Mouse (Mus musculus) kidney, embryonic 14.5 days (tissue): ENCODE results near the gene Elavl3. TPM values are rescaled to one million over a fixed set of nuclear protein-coding genes. Genes with fewer than 3 reads are reported as not detected.

Experiments used
- ATAC-seq: fragments of 200-750 bp; cut with Nextera tagmentation; 2 replicates; pipeline ENCODE4 v1.8.0; 2017; ENCODE audit warnings: moderate number of reproducible peaks, mild to moderate bottlenecking, moderate TSS enrichment, moderate library complexity; ENCODE audit not compliant: low FRiP score, low TSS enrichment
- H3K27ac ChIP-seq: fragments of 300-500 bp; sonication (generic); 2 replicates; pipeline ENCODE4 v1.5.1; 2014; ENCODE audit warnings: low read depth, mild to moderate bottlenecking, low read length, moderate library complexity, mixed read lengths
- H3K27me3 ChIP-seq: fragments of 300-500 bp; sonication (generic); 2 replicates; pipeline ENCODE4 v1.6.1; 2014; ENCODE audit warnings: mild to moderate bottlenecking, low read length; ENCODE audit not compliant: control insufficient read depth, insufficient read depth
- H3K36me3 ChIP-seq: fragments of 300-500 bp; sonication (generic); 2 replicates; pipeline ENCODE4 v1.6.1; 2014; ENCODE audit warnings: low read length, mixed read lengths; ENCODE audit not compliant: control insufficient read depth, insufficient read depth
- H3K4me1 ChIP-seq: fragments of 300-500 bp; sonication (generic); 2 replicates; pipeline ENCODE4 v1.6.1; 2014; ENCODE audit warnings: low read length, mixed read lengths; ENCODE audit not compliant: control insufficient read depth, insufficient read depth
- H3K4me2 ChIP-seq: fragments of 300-500 bp; sonication (generic); replicated peaks from 2 replicates; pipeline ENCODE4 v1.6.1; 2014; ENCODE audit warnings: low read depth, mild to moderate bottlenecking, low read length
- H3K4me3 ChIP-seq: fragments of 300-500 bp; sonication (generic); 2 replicates; pipeline ENCODE4 v1.5.1; 2014; ENCODE audit warnings: mild to moderate bottlenecking, low read length
- H3K9ac ChIP-seq: fragments of 300-500 bp; sonication (generic); 2 replicates; pipeline ENCODE4 v1.6.1; 2014; ENCODE audit warnings: low read depth, mild to moderate bottlenecking, low read length, moderate library complexity
- H3K9me3 ChIP-seq: fragments of 300-500 bp; sonication (generic); 2 replicates; pipeline ENCODE4 v1.6.1; 2016; ENCODE audit warnings: low read length; ENCODE audit not compliant: control insufficient read depth
- WGBS: fragments of 180-500 bp; shearing (Covaris S2); extraction: QIAGEN DNeasy Blood & Tissue Kit; methylation state at CpG from one replicate; pipeline ENCODE4 v1.1.7; 2014; 5-methylcytosine and 5-hydroxymethylcytosine counted together
- polyA plus RNA-seq: library from polyadenylated mRNA; unstranded; fragments of >200 nt; fragmentation: Nextera tagmentation; extraction: Ambion mirVana; gene quantifications from 2 replicates; pipeline ENCODE4 v1.2.1, GENCODE M21; 2014

The Elavl3 gene
- polyA plus RNA-seq, 1 experiment from 2014 or later = 0.12 TPM

DNA sequence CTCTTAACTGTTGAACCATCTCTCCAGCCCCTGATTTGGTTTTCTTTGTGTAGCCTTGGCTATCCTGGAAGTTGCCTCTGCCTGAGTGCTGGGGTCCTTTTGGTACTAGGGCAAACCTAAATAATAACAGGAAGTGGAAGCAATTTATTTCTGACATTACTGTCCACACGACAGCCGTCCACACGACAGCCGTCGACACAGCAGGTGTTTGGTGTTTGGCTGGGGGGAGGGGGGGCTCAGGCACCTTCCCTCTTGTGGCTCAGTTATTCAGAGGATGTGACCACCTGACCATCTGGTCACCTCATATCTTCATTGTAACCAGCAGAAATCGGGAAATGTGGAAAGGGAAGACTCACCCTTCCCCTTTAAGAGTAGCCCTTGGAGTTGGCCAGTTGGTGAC lies 82.9 kb downstream of the Elavl3 start:
- Histone ChIP-seq H3K4me2 (no peak overlapping the region), H3K9ac (no peak overlapping the region), H3K36me3 (no peaks in the 10 kb centered on the region), H3K27ac (no peak overlapping the region), H3K9me3 (no peaks in the 10 kb centered on the region), H3K4me1 (no peaks in the 10 kb centered on the region), H3K4me3 (no peak overlapping the region), H3K27me3 (no peaks in the 10 kb centered on the region)
- ATAC-seq = no peak
- 52% methylated on average over 6 of the region's 6 CpGs for WGBS

Other genes with a start within 250 kb of the Elavl3 start
- gene Angptl8, start 216.5 kb downstream of the Elavl3 start, polyA plus RNA-seq = 2.6 and 3.4 TPM in 2 replicates
- gene Dock6, start 199.4 kb downstream of the Elavl3 start, polyA plus RNA-seq = 31.9 and 39.7 TPM in 2 replicates
- 4.6 and 8.3 TPM in 2 replicates for gene Rab3d, start 133.8 kb downstream of the Elavl3 start, polyA plus RNA-seq
- 3.4 and 4.0 TPM in 2 replicates for gene Ccdc159, start 124.6 kb downstream of the Elavl3 start, polyA plus RNA-seq
- 54.0 and 67.5 TPM in 2 replicates for gene Tmem205, start 124.5 kb downstream of the Elavl3 start, polyA plus RNA-seq
- 7.0 and 9.2 TPM in 2 replicates for gene Plppr2, start 115.0 kb downstream of the Elavl3 start, polyA plus RNA-seq
- 11.4 and 12.8 TPM in 2 replicates for gene Swsap1, start 96.3 kb downstream of the Elavl3 start, polyA plus RNA-seq
- 10.5 and 11.4 TPM in 2 replicates for gene Epor, start 88.5 kb downstream of the Elavl3 start, polyA plus RNA-seq
- 13.7 and 20.8 TPM in 2 replicates for gene Rgl3, start 62.6 kb downstream of the Elavl3 start, polyA plus RNA-seq
- 1.8 and 2.3 TPM in 2 replicates for gene Ccdc151, start 49.4 kb downstream of the Elavl3 start, polyA plus RNA-seq
- gene Prkcsh, start 49.2 kb downstream of the Elavl3 start, polyA plus RNA-seq = 104 and 118 TPM in 2 replicates
- gene Gm49318, start 19.2 kb upstream of the Elavl3 start, polyA plus RNA-seq = not detected in 2 replicates
- 9.9 and 11.0 TPM in 2 replicates for gene Zfp653, start 19.4 kb upstream of the Elavl3 start, polyA plus RNA-seq
- gene Ecsit, start 33.4 kb upstream of the Elavl3 start, polyA plus RNA-seq = 29.9 and 41.5 TPM in 2 replicates
- 4.7 and 5.1 TPM in 2 replicates for gene Cnn1, start 47.2 kb upstream of the Elavl3 start, polyA plus RNA-seq
- 216 and 237 TPM in 2 replicates for gene Elof1, start 65.1 kb upstream of the Elavl3 start, polyA plus RNA-seq
- gene Acp5, start 83.7 kb upstream of the Elavl3 start, polyA plus RNA-seq = 3.3 TPM in 2 replicates
- 68.6 and 82.9 TPM in 2 replicates for gene Pigyl, start 104.8 kb upstream of the Elavl3 start, polyA plus RNA-seq
- gene Zfp872, start 136.1 kb upstream of the Elavl3 start, polyA plus RNA-seq = 0.13 and 0.32 TPM in 2 replicates
- gene Zfp809, start 173.7 kb upstream of the Elavl3 start, polyA plus RNA-seq = 19.8 and 24.6 TPM in 2 replicates
- 5.3 and 7.8 TPM in 2 replicates for gene Zfp599, start 207.9 kb upstream of the Elavl3 start, polyA plus RNA-seq